Mouse (Mus musculus) T-helper 2 cell (primary cell): ENCODE data around the gene Gpr152.

ENCODE experiments used
- in situ Hi-C: fragments of 300-600 bp; cut with MboI, MseI; formaldehyde crosslinking; loops from one replicate; pipeline ENCODE4 v1.15.1; 2025; ENCODE audit warnings: high pct_unique_total_duplicates

Gene Gpr152

DNA sequence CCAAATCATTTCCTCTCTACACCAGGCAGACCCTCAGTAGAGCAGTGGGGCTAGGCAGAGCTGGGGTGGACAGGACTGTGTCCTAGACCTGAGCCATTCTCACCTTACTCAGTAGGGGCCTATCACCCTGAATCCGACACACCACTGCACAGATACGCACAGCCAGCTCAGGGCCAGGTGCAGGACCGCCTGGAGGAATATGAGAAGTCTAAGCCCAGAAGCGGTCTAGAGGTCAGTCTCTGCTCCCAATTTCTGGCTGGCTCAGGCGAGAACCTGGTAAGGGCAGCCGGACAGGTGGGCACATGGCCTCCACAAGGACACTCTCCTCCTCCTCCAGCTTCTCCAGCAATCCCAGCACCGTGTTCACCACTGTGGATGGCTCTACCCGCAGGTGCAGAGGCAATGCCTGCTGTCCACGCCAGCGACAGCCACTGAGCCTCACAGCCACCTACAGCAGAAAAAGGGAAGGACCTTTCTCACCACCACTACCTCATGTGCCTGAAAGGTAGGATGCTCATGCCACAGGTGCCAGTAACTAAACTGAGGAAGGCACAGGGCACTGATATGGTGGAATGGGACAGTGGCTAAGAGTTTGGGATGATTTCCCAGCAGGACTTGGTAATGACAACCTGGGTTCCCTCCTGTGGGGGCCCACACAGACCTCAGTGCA lies 31.3 kb downstream of the Gpr152 start:
- in situ Hi-C loops = no loop called here

DNA sequence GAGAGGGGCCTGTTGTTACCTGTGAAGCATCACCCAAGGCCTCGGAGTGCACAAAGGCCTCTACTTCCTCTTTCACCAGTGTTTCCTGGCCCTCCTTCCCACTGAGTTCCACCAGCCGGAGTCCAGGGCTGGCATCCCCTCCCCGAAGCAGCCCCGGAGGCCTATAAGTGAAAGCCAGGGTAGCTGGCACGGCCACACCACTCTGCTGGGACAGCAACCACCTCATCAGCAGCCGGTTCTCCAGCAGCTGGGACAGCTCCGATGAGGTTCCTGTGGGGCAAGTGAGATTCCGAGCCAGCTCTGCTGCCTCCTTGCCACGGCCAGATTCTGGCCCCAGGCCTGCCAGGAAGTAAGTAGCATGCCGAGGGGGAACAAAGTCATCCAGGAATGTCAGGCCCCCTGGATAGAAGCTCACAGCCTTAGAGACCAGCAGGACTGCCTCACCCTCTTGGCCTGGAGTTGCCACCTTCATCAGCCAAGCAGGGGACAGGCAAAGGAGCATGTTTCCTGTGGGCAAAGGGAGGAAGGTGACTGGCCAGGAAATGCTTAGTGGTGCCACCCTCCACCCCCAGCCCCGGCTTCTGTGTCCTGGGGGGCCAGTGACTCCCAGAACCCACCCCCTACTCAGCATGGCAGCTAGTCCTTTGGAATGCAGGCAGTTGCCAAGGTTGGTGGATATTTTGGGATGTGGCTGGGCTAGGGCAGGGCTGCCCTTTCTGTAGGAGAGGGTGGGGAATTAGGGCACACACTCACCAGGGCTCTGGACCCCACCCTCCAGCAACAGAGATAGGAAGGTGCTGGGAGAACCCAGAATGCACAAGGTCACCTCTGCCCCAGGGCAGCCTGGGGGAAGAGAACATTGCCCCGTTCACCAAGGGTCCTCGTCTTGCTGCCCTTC lies 32.1 kb downstream of the Gpr152 start:
- in situ Hi-C loops = no loop called here

DNA sequence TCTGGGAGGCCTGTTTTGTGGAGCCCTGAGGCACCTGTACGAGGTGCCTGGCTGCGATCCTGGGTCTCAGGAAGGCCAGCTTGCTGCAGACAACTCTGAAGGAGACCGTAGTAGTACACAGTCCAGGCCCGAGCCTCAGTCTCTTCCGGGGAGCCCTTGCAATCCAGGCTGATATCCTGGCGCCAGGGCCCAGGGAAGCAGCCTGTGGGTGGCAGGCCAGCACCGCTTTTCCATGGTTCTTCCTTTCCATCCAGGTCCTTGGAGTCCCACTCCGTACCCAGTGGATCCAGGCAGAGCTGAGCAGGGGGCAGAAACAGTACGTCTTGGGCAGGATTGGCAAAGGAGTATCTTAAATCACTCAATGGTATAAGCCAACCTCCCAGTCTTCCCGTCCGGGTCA lies 33.3 kb downstream of the Gpr152 start:
- in situ Hi-C loops = no loop called here

DNA sequence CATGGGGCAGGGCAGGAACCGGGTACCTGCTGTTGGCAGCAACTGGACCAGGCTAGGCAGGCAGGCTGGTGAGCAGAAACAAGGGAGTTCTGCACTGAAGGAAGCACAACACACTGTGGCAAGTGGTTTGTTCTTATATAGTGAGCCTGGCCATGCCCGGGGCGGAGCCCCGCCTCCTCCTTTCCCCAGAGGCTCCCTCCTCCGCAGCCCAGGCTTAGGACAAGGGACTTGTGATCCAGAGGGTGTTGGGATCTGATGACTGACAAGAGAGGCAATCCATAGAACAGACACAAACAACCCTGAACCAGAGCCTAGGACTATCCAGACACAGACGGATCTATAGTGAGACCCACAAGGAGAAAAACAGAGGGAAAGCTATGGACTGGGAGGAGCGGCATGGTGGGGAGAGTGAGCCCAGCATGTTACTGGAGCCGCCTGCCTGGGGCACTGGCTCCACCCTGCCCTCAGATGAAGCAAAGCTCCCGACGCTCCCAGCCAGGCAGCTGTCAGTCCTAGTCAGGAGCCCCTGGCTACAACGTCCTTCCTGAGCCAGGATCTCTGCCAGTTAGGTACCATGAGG lies 35.9 kb downstream of the Gpr152 start, which contains the start of gene Carns1:
Carns1 (minus strand) TSS at position 112 of the 580 bp plus-strand sequence.
- in situ Hi-C loops = no loop called here

DNA sequence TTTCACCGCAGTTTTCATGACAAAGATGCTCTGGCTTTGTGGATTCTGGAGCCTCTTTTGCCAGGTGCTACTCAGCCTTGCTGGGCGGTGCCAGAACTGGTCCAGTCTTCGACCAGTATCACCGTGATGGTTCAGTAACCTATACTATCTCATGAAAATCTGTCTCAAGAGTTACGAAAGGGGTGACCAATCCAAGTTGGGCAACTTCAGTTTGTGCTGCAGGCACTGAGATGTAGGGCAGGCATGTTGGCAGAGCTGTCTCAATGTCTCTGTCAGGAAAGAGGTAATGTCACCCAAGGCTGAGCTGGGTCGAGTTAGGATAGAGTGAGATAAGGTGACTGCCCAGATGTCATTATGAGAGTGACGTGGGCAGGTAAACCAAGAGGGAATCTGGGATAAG lies 40.8 kb downstream of the Gpr152 start:
- in situ Hi-C loops = no loop called here

DNA sequence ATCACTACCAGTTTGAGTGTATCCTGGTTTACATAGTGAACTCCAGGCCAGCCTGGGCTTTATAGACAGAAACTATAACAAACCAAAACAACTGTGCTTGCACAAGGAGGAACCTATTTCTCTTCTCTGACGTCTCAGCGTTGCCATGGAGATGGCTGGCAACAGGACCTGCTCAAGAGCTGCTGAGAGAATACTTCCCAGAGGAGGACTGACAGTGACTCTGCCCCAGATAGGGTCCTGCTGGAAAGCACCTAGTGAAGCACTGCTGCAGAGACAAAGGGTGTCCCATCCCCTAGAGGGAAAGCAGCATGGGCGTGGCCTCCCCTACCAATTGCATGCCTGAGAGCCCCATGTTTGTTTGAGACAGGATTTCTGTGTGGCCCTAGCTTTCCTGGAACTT lies 42.3 kb downstream of the Gpr152 start:
- in situ Hi-C loops = no loop called here

DNA sequence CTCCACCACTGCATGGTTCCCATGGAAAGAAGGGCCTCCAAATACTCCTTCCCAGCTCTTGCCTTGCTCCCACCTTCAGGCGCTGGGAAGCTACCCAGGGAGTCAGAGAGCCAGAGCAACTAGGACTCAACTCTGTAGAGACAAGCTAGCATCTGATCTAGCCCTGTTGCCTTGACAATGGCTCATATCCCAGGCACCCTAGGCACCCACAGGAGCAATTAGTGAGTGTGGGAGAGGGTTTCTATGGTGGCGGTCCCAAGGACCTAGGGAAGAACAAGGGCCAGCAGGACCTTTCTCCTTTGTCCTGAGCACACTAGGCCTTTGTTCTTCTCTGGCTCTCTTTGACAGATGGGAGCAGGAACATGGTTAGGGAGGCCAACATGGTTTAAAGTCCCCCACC lies 44.1 kb downstream of the Gpr152 start:
- in situ Hi-C loops = no loop called here

DNA sequence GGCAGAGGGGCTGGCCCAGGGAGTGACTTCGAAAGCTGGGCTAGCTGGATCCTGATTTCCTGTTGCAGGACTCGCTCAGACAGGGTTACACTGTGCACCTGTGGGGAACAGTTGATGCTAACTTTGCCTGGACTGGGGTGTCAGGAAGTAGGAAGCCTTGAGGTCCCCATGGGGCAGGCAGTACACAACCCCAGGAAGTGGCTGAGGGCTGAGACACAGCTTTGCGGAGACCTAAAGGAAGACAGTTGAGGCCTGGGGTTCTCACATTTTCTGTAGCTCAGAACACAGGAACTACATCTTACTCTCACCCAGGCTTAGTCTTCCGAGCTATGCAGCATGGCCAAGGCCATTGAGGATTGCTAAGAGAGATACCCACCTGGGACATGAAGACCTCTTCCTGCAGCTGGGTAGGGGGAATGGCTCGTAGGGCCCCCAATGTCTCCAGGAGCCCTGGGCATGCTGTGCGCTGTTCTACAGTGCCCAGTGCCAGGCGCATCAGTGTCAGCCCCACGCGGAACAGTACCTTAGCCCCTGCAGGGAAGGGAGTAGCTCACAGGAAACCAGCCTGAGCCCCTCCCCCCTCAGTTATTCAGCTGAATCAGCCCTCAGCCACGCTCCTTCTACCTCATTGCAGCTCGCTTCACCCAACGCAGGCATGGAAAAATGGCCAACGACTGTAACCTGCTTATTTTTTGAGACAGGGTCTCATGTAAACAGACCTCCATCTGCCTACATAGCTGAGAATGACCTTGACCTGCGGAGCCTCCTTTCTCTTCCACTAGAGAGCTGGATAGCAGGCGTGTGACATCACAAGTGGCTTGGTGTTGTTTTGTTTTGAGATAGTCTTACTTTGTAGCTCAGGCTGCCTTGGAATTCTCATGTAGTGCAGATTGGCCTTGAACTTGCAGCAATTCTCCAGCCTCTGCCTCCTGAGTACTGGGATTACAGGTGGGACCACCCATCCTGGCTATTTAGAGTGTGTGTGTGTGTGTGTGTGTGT lies 45.7 kb downstream of the Gpr152 start:
- in situ Hi-C loops = no loop called here

DNA sequence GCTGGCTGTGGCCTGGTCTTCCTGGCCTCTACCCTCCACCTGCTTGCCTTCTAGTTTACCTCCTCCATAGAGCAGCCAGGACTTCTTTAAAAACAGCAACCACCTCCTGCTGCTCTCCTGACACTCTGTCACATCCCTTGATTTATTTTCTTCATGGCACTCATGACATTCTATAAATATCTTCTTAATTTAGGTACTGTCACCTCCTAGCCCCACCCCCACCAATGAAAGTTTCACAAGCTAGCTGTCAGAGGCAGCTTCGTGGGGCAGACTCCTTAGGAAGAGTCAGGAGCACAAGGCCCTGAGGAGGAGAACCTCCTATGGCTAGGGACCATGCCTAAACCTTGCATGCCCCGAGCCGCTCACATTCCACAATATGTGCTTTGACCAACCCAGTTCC lies 47.7 kb downstream of the Gpr152 start:
- in situ Hi-C loops = no loop called here

DNA sequence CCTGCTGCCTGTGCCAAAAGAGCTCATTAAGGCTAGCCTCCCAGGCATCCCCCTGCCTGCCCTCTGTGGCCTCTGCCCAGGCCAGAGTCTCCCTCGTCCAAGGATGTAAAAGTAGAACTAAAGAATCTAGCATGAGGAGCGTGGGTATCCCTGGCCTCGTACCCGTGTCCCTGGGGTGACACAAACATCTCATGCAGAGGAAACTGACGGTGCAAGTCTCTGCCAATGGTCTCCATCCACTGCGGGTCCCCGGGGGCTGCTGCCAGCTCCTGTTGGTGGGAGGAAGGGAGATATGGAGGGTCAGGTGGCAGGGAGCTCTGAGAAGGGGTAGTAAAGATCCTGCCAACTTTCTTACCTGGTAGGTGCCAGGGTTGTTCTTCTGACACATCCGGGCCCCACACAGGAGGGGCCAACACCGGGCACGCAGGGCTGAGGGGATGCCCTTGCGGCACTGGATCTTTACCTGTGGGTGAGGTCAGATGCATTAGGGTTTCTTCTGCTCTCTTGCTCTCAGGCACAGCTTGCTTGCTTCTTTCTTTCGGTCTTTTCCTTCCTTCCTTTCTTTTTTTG lies 49.5 kb downstream of the Gpr152 start:
- in situ Hi-C loops = no loop called here

DNA sequence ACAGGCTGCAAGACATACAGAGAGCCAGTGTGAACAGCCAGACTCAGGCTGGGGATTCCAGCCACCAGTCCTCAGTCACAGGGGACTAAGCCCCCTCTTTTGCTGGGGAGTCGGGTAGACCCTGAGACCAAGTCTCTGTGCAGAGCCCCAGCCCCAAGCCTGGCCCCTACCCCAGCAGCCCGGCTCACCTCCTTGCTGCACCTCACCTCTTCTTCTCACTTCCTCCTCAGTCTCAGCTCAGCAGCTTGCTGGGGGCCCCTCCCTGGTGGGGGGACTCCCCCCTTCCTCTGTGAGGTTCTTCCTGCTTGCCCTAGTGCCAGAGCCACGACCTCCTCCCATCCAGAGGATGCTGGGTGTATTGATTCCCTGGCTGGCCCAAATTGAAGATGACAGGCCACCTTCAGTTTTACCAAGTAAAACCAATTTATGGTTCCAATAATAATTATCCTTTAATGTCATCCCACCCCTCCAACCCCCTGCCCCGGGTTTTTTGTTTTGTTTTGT lies 51.3 kb downstream of the Gpr152 start, which contains the start of gene Tbc1d10c:
Tbc1d10c (minus strand) TSS at position 454 of the 504 bp plus-strand sequence.
- in situ Hi-C loops = no loop called here

DNA sequence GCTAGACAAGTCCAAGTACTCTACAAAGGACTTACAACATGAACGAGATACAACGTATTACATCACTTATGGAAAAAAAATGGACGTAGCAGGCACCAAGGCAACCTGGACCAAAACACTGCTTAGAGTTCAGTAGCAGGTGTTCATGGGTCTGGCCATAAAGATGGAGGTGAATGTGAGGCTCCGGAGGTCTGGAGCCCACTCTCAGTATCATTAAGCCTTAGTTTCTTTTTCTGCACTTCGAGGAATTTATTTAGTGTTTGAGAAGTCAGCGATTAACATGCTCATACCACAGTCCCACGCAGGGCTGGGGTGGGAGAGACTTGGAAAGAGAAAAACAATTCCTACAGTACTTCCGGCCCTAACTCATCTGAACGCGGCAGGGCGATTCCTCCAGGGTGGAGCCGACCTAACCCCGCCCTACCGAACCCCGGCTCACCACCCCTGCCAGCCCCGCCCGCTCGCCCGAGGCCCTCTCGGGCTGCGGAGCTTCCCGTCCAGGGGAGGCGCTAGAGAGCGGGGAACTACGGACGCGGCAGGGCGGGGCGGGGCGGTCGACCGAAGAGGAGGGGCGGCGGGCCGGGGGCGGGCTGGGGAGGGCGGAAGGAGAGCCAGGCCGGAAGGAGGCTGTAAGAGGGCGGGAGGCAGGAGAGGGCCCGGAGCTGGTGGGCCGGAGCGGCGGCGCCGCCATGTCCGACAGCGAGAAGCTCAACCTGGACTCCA lies 52.1 kb downstream of the Gpr152 start, which contains the start of gene Ppp1ca:
Ppp1ca (plus strand) TSS at position 538 of the 723 bp plus-strand sequence.
- in situ Hi-C loops = no loop called here

DNA sequence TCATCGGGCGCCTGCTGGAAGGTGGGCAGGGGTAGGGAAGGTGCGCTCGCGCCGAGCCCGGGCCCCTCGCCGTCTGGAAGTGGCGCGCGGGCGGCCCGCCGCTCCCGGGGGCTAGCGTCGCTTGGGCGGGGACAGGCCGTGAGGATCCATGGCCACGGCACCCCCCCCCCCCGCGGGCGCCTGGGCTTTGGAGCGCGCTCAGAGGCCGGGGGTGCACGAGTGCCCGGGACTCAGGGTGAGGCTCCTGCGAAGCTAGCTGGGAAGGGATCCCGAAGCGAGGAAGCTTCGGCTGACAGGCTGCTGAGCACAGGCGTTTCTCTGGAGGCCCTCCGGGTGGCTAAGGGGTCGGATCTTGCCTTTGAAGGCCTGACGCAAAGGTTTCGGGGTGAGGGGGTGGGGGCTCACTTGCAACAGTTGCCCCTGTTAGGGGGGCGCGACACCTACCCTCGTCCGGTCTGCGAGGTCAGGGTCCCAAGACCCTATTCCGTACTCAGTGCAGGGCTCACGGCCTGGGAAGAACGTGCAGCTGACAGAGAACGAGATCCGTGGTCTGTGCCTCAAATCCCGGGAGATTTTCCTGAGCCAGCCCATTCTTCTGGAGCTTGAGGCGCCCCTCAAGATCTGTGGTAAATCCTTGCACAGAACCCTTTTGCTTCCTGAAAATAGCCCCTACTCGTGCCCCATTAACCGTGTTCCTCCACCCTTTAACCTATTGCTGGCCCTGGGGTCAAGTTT lies 52.8 kb downstream of the Gpr152 start:
- in situ Hi-C loops = no loop called here

DNA sequence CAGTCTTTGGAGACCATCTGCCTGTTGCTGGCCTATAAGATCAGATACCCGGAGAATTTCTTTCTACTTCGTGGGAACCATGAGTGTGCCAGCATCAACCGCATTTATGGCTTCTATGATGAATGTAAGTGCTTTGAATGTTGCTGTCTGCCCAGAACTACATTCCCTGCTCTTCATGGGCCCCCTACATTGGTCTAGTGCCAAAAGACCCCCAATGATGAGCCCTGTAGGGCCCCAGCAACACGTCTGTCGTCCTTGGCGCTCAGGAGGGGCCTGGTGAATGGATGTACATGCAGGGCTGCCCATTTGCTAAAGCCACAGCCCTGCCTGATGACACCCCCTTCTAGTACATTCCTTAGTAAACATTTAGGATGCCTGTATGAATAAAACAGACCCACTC lies 53.5 kb downstream of the Gpr152 start:
- in situ Hi-C loops = no loop called here

DNA sequence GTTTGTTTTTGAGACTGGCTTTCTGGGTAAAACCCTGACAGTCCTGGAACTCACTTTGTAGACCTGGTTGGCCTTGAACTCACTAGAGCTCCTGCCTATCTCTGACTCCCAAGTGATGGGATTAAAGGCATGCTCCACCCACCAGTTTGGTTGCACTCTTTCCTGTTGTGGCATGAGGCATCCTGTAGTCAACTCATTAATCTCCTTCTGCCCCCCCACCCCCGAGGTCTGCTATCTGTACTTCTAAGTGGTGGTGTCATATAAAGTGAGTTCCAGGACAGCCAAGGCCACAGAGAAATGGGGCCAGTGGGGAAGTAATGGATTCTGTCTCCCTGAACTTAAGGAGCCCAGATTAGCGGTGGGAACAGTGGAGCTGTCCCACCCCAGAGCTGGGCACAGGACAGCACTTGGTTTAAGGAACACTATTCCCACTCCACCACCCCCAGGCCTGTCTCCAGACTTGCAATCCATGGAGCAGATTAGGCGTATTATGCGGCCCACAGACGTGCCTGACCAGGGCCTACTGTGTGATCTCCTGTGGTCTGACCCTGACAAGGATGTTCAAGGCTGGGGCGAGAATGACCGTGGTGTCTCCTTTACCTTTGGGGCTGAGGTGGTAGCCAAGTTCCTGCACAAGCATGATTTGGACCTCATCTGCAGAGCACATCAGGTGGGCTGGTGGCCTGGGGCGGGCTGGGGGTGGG lies 54.6 kb downstream of the Gpr152 start:
- in situ Hi-C loops = no loop called here

DNA sequence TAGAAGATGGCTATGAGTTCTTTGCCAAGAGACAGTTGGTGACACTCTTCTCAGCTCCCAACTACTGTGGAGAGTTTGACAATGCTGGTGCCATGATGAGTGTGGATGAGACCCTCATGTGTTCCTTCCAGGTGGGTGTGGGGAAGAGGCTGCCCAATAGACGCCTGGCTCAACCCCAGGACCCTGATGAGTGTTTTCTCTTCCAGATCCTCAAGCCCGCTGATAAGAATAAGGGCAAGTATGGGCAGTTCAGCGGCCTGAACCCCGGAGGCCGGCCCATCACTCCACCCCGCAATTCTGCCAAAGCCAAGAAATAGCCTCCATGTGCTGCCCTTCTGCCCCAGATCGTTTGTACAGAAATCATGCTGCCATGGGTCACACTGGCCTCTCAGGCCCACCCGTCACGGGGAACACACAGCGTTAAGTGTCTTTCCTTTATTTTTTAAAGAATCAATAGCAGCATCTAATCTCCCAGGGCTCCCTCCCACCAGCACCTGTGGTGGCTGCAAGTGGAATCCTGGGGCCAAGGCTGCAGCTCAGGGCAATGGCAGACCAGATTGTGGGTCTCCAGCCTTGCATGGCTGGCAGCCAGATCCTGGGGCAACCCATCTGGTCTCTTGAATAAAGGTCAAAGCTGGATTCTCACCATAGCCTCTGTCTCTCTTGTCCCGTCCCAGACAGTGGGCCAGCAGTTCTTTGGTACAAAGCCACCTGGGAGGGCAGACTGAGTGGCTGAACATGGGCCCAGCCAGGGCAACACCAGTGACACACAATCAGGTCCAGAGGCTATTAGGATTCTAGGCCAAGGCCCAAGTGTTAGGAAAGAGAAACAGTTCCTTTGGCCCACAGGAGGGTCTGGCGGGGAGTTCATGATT lies 55.4 kb downstream of the Gpr152 start:
- in situ Hi-C loops = no loop called here
